Mouse (Mus musculus): Measurements from ENCODE around the gene Aff1. TPM values are rescaled to one million over a fixed set of nuclear protein-coding genes. Genes with fewer than 3 reads are reported as not detected.
A peak's percentile ranks its signal among the peaks of the same experiment; 100 is the strongest.

The Aff1 gene
- 18.9 and 21.9 TPM in 2 replicates for polyA plus RNA-seq (2015; fragmentation: Nextera tagmentation; extraction: Ambion mirVana)

DNA sequence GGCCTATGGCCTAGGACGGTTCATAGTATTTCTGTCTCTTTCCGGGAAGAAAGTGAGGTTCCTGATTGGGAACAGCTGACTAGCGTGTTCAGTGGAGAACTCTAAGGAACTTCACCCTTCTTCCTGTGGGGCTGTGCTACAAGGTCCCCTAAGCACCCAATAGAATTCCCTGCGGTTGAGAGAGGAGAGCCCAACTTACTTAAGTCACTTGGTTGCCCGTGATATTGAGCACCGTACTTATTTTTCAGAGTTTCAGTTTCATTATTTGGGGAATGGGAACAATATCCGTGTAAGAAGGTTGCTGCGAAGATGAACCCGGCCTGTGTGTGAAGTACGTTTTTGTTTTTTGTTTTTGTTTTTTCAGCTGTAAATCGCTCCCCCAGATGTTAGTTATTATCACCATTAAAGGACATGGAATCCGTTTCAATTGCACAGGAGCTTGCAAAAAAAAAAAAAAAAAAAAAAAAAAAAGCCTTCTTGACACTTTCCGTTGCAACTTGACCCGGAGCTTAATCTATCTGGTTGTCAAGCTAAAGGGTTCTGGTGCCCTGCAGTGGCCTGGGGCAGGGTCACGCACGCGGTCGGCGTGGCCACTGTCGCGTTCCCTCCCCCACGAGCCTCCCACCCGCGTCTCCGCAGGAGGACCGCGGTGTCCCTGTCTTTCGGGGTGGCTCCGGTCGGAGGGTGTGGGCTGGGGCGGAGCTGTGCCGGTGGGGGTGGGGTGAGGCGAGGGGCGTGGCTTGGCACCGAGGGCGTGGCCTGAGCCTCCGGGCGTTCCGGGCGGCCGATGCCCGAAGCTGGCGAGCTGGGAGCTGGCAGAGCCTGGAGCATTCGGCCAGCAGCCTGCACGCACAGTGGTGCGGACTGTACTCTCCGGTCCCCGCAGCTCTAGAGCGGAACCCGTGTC lies at the start of gene Aff1:
Aff1 (plus strand) TSS at position 751 of the 907 bp plus-strand sequence.
- peak; percentile 89 for DNase-seq (ENCODE audit: low spot score)

DNA sequence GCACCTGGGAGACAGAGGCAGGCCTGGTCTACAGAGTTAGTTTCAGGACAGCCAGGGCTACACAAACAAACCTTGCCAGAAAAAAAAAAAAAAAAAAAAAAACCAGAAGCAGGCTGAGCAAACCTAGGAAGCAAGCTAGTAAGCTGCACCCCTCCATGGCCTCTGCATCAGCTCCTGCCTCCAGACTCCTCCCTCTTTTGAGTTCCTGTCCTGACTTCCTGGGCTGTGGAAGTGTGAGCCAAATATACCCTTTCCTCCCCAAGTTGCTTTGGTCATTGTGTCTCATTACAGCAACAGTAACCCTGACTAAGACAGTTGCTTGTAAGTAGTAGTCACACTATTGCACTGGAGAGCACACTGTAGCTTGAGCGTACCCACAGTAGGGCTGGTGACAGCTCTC lies 48.0 kb upstream of the Aff1 start:
- DNase-seq (ENCODE audit: low spot score) = no peak

DNA sequence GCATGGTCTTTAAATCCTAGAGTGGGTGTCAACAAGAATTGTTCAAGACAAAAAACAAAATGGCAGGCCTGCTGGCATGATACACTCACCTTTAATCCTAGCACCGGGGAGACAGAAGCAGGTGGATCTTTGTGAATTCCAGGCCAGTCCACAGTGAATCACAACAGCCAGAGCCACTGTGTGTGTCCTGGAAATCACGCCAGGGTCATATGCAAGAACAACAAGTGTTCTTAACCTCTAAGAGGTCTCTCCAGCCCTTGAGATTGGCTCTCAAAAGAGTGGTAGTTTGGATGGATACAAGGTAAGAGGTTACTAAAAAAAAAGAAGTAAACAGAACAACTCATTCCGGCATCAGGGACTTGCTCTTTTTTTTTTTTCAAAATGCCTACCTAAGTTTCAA lies 44.9 kb upstream of the Aff1 start:
- no peak for DNase-seq (ENCODE audit: low spot score)

DNA sequence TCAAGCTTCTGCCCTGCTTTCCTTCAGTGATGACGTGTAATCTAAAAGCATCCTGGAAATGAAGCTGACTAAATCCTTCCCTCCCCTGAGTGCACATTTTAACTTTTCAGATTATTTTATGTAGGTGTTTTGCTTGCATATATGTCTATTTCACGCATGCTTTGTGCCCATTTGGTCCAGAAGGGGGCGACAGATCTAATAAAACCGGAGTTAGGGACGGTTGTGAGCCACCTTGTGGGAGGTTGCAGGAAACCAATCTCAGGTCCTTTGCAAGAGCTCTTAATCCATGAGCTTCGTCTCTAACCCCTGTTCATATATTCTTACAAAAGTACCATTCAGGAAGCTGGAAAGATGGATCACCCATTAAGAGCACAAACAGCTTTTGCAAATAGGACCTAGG lies 37.9 kb upstream of the Aff1 start:
- peak; percentile 80 for DNase-seq (ENCODE audit: low spot score)

DNA sequence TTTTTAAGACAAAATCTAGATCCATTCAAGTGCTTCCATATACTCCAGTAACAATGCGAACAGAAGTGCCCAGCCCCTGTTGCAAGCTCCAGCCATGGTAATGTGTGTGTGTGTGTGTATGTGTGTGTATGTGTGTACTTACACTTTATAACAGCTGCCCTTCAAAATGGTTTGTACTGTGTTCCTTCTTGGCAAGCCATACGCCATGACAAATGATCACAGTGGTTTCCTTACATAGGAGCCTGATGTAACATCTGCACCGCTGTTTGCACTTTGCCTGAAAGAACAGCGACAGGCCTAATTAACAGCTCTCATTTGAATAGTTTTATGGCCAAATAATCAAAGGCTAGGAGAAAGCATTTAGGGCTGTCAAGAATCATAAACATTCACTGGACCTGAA lies 37.4 kb upstream of the Aff1 start:
- DNase-seq (ENCODE audit: low spot score) = no peak

DNA sequence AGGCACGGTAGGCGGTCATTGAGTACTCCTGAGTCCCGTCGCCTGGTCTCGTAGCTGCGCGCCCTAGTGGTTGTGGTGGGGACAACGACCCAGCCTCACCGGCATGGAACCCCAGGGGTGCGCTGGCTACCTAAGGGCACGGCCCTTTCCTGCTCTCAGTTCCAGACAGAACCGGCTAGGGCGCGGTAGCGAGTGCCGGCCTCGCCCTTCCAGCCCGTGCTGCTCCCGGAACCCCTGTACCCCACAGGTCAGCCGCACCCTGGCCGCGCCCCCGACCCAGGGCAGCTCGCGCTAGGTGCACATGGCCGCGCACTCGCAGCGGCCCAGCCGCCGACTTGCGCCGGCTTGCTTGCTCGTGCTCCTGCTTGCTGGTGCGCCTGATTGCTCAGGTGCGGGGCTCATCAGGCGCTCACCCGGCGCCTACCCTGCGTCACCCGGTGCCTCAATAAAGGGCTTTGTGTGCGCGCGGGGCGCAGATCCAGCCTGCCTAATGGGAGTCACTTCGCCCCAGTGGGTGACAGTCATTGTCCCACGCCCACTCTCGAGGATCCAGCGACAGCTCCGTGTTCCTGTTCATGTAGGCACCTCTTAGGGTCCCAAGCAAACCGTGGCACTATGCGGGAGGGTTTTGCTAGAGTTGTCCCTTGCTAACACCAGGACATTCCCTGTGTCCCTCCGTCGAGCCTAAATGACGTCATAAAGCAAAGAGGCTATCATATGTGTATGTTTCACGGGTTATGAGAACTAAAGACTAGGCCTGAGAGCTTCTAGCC lies 36.6 kb upstream of the Aff1 start, which contains the start of gene 1700016H13Rik:
1700016H13Rik (minus strand) TSS at position 665 of the 773 bp plus-strand sequence.
- peak; percentile 82 for DNase-seq (ENCODE audit: low spot score)

DNA sequence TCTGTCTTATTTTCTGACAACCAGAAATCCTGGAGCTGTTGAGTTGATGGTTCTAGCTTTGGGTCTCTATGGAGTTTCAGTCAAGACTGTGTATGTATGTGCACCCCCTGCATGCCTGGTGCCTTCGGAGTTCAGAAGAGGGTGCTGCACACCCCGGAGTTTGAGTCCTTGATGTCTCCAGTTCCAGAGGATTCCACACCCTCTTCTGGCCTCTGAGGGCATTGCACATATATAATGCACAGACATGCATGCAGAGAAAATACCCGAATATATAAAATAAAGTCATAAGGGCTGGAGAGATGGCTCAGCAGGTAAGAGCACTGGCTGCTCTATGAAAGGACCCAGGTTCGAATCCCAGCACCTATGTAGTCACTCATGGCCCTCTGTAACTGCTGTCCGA lies 33.3 kb upstream of the Aff1 start:
- peak; percentile 40 for DNase-seq (ENCODE audit: low spot score)

DNA sequence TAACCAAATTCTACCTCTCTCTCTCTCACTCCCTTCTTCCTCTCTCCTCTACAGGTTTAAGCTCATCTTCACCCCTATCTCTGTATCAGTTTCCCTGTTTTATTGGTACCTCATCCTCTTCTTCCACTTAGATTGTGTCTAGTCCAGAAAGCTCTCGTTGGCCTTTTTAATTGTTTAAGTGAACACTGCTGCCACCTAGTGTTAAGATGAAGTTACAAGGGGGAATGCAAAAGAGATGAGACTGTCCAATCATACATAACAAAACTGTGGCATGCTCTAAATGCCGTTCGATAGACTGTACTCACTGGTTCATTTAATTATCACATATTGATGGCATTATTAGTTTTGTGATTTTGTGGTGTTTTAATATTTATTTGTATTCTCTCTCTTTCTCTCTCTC lies 32.6 kb upstream of the Aff1 start:
- peak; percentile 72 for DNase-seq (ENCODE audit: low spot score)

DNA sequence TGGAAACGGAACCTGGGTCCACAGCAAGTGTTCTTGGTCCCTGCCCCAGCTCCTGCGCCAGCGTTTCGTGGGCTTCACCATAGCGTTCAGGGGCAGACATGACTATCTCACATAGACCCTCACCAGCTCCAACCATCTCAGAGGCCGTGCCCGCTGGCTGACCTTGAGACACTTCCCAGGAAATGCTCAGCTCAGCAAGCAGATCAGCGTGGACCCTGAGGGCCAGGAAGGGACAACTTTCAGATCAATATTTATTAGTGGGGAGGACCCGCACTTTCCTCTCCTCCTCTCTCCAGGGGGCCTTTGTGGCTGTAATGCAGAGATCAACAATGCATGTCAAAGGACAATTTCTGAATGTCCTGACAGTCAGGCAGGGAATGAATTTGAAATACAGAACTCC lies 27.2 kb upstream of the Aff1 start:
- DNase-seq (ENCODE audit: low spot score) = no peak

DNA sequence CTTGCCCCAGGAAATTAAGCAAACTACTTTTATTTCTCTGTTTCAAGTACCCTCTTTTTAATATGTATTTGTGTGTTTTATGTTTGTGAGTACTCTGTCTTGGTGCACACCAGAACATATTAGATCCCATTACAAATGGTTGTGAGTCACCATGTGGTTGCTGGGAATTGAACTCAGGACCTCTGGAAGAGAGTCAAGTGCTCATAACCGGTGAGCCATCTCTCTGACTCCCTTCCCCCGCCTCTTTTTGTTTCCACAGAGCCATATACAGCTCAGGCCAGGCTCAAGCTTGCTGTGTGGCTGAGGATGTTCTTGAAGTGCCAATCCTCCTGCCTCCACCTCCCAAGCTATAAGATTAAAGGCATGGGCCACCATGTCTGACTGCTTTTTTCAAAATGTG lies 26.3 kb upstream of the Aff1 start:
- no peak for DNase-seq (ENCODE audit: low spot score)

DNA sequence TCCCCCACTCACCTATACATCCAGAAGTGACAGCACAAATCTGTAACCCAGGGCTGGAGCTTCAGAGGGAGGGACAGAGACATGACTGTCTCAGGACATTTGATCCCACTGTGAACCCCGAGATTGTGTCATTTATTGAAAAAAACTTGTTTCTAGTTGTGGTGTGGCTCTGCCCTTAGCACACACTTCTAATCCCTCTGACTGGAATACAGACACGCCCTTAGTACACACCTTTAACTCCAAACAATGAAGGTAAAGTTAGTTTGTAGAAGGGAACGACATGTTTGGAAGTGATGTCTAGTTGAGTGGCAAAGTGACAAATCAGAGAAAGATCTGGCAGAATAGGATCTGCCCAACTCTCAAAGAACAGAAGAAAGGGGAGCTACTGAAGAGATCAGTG lies 20.3 kb upstream of the Aff1 start:
- DNase-seq (ENCODE audit: low spot score) = no peak

DNA sequence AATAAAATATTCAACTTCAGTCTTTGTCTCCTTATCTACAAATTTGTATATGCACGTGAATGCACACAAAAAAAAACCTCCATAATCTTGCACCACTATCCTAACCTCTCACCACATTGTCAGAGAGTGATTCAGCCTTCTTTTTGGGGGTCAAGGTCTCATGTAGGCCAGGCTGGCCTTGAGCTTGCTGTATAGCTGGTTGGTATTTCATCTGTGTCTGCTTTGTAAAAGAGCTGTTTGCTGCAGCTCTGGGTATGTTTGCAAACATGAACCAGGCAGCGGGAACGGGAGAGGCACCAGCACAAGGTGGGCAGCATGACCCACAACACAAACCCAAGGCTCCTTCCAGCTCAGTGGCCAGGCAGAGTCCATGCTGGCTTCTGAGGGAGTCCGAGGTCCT lies 18.6 kb upstream of the Aff1 start:
- DNase-seq (ENCODE audit: low spot score) = no peak

DNA sequence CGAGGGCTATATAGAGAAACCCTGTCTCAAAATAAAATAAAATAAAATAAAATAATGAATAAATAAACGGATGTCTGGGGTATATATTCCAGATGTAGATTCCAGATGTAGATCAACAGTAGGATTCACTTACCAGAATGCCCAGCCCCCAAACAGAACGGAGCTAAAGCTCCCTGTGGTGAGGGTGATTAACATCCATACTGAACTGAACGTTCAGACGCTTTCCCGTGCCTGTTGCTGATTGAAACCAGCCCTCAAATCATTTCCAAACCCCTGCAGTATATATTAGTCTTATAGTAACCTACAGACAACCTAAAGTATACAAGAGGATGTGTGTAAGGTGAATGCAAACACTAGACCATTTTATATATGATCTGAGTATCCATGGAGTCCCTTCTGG lies 17.7 kb upstream of the Aff1 start:
- DNase-seq (ENCODE audit: low spot score) = no peak

DNA sequence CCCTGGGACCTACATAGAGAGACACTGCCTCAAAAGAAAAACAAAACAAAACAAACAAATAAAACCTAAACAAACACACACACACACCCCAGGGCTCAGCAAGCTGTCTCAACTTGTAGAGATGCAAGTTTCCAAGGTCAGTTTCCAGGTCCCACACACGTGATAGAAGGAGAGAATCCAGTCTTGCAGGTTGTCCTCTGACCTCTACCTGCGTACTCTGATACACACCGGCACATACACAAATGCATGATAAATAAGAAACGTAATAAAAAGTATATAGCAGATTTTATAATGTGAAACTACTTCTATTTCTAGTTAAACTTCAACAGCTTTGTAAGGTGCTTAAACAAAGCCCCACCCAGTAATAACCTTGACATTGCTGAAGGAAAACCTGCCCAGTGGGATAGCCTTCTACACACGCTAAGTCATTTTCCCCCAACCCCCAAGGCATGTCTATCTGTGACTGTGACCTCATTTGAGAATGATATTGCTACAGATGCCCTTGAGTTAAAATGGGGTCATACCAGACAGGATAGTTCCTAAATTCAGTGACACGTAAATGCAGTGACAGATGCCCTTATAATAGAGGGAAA lies 15.8 kb upstream of the Aff1 start:
- DNase-seq (ENCODE audit: low spot score) = no peak

DNA sequence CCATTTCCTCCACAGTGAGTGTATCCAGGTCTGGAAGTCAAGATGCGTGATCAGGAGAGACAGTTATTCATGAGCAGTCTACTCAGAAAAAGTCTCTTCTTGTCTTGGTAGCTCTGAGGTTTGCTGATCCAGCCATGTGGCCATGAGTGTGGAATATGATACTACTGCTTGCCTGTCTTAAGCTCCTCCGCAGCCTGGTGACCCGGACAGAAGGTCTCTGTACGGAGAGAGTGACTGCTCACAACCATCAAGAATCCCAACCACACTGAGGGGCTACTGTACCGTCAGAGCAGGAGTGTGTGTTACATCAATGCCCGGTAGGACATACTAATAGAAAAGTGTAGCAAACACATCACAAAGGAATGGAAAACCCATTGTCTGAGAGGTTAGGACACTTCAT lies 14.3 kb upstream of the Aff1 start:
- DNase-seq (ENCODE audit: low spot score) = no peak

DNA sequence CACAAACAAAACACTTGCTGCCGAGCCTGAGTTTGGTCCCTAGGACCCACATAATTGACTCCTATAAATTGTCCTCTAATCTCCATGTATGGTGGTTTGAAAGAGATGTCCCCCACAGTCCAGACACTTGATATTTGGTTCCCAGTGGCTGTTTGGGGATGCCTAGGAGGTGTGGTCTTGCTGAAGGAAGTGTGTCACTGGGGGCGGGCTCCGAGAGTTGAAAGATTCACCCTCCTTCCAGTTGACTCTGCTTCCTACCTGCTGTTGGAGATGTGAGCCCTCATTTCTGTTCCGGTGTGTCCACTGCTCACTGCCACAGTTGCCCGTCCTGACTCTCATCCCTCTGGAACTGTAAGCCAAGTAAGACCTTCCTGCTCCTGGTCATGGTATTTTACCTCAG lies 13.2 kb upstream of the Aff1 start:
- DNase-seq (ENCODE audit: low spot score) = no peak

DNA sequence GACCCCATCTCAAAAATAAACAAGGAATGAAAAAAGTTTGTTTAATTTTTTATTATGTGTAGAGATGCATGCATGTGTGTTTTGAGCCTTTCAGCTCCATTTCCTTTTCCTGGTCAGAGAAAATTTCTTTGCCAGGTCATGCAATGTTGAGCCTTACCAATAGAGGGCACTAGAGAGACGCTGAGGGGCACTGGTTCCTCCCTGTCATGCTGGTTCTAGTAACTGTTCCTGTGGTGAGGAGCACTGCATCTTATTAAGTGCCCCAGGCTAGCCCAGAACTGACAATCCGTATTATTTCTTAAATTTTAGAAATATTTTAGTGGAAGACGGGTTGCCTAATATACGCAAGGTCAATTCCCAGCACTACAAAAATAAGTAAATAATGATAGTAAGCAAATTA lies 11.8 kb upstream of the Aff1 start:
- peak; percentile 89 for DNase-seq (ENCODE audit: low spot score)

DNA sequence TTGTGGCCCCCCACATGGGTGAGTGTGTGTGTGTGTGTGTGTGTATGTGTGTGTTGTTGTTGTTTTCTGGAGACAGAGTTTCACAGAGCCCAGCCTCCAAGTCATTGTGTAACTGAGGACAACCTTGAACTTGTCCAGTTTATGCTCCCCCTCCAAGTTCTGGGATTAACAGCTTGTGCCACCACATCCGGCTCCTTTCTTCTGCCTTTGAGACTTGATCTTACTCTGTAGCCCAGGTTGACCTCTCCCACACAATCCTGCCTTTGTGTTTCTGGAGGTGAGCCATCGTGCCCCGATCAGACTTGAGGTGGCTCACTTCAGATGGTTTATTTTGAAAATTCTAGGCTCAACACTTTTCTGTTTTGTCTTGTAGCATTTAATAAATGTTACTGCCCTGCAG lies 10.3 kb upstream of the Aff1 start:
- DNase-seq (ENCODE audit: low spot score) = no peak

DNA sequence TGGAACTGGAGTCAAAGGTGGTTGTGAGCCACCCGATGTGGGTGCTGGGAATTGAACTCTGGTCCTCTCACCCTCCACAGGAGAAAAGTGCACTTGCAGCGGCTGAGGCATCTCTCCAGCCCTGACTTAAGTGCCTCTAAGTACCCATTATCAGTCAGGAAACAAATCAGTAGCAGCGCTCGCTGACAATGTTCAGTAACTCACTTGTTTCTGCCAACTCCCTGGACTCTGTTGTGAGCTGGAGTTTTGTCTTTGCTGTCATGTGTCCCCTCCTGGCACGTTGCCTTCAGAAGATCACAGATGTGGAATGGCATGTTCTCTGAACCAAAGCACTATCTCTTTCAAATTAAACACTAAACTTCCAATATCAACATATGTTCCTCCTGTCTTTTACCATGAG lies 2.5 kb upstream of the Aff1 start:
- no peak for DNase-seq (ENCODE audit: low spot score)

DNA sequence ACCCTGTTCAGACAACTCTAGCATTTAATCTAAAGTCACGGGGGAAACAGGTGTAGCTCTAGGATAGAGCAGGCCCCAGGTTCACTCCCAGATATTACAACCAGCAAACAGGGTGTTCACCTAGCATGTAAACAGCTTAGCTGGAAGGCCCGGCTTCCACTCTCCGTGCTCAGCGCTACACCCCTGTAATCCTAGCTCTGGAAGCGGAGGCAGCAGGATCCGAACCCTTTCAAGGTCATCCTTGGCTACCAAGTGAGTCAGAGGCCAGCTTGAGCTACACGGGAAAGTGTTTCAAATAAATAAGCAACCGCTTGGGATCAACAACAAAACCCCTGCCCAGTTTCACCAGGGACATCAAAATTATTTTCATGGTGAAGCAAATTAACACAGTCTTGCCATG lies 2.0 kb upstream of the Aff1 start:
- DNase-seq (ENCODE audit: low spot score) = no peak

DNA sequence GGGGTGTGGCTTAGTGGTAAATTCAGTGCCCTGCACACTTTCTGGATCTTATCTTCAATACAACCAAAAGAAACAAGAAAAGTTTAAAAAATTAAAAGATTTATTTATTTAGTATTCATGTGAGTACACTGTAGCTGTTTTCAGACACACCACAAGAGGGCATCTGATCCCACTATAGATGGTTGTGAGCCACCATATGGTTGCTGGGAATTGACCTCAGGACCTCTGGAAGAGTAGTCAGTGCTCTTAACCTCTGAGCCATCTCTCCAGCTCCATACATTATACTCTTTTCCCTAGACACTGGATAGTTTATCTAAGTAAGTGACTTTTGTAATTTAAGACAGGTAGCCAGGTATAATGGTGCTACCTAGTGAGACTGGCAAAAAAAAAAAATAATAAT lies 1.0 kb upstream of the Aff1 start:
- DNase-seq (ENCODE audit: low spot score) = no peak

DNA sequence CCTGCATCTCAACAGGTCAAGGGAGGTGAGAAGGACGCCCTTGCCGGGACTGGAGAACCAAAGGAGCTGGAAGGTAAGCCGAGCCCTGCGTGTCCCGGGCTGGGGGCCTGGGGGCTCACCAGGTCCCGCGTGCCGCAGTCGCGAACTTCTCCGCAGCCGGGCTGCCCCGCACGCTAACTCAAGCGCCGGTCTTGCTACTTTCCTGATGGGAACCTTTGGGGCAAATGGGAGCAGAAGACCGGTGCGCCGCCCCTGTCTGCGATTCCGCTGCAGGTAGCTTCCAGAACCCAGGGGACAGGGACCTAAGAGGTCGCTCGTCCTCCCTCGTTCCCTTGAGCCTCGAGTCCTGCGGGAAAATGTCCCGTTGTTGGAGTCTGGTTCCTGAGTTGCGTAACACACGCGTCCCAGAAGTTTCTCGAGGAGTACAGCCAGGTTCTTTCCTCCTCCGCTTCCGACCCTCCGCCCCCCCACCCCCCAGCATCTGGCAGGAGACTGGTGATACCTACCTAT lies 412 bp downstream of the Aff1 start:
- no peak for DNase-seq (ENCODE audit: low spot score)
